Mouse (Mus musculus) layer of hippocampus, adult 2 months (tissue): Measurements from ENCODE around the gene Map4k3. TPM values are rescaled to one million over a fixed set of nuclear protein-coding genes. Genes with fewer than 3 reads are reported as not detected.
A peak's percentile ranks its signal among the peaks of the same experiment; 100 is the strongest.
"Not testable (repeated sequence)": the region's sequence is repeated elsewhere in the genome, so short reads cannot be mapped to it uniquely, and the experiment has no call there.

Experiments
- DNase-seq, 2 experiments: peaks; one replicate each; pipeline ENCODE4 v3.0.0; 2022; ENCODE audit warnings: low spot score in 2 of 2
- H3K27ac ChIP-seq: fragments of 200-600 bp; 2 replicates; pipeline ENCODE4 v1.8.1; 2022
- H3K4me3 ChIP-seq: fragments of 200-600 bp; 2 replicates; pipeline ENCODE4 v1.8.1; 2022; ENCODE audit warnings: mild to moderate bottlenecking
- CTCF ChIP-seq: fragments of 200-600 bp; conservative IDR thresholded peaks from 2 replicates; pipeline ENCODE4 v1.8.1; 2022; ENCODE audit warnings: antibody characterized with exemption, mild to moderate bottlenecking, moderate library complexity
- total RNA-seq, 2 experiments: library from RNA; stranded (reverse); gene quantifications; 2 replicates each; pipeline ENCODE4 v1.2.3; 2021

Gene Map4k3
- total RNA-seq, 2 experiments from 2014 or later = 92.9 to 94.1 TPM

- DNase-seq = no peak
- TF ChIP-seq CTCF = no peak
- H3K27ac ChIP-seq = peak within 1 kb of the TSS; percentile 82
- peak within 1 kb of the TSS; percentile 56 for H3K4me3 ChIP-seq
Measured at GRCm38 (mm10) chr17:80577639-80578038, 150.6 kb downstream of the Map4k3 start, which contains the start of gene Cdkl4. Gene Cdkl4, minus strand, starts transcription at chr17:80577813.

DNA sequence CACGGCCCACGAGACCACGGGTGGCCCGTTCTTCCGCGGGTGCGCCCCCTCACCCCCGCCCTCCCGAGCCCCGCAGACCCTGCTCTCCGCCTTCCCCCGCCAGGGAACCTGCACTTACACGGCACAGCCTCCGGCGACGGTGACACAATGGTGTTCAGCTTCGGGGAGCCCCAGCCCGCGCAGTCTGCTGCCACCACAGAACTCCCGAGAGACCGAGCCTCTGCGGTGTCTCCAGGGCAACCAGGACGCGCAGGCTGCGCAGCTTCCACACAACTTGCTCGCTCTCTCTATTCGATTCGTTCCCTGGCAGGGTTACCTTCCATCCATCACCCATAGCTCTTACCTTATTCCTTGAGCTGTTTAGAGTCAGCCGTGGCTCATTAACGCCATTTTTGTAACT is 151.1 kb downstream of the Map4k3 start:
- DNase-seq = peak; percentile 79
- Histone ChIP-seq H3K4me3 (peak overlapping the region; percentile 56), H3K27ac (peak overlapping the region; percentile 82)
- TF ChIP-seq CTCF = peak; percentile 21; the same call in 1 of the 2 replicates

DNA sequence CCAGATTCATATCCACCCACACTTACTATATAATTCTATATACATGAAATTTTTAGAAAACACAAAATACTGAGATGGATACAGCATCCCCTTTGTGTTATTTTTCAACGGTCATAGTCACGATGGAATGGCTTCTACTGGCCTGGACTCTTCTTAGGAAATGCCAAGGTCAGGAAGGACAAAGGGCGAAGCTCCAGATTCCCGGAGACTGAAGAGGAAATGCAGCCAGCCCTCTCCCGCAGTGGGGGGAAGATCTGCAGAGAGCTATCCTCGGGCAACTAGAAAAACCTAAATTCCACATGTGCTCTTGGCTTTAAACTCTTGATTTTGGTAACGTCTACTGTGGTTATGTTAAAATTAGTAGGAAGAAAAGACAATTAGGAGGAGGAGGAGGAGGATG is 153.3 kb downstream of the Map4k3 start:
- no peak for TF ChIP-seq CTCF
- H3K27ac ChIP-seq = no peak overlapping the region
- no peak for DNase-seq
- no peak overlapping the region for H3K4me3 ChIP-seq

GRCm38 (mm10) chr17:80574471-80574965 is 153.8 kb downstream of the Map4k3 start:
- no peak for TF ChIP-seq CTCF
- DNase-seq = no peak
- no peak overlapping the region for H3K4me3 ChIP-seq
- H3K27ac ChIP-seq = no peak overlapping the region

- no peak overlapping the region for H3K4me3 ChIP-seq
- TF ChIP-seq CTCF = no peak
- H3K27ac ChIP-seq = no peak overlapping the region
- DNase-seq = no peak
Measured at GRCm38 (mm10) chr17:80572187-80572935, 155.9 kb downstream of the Map4k3 start.

GRCm38 (mm10) chr17:80571460-80571859 is 156.8 kb downstream of the Map4k3 start:
- H3K4me3 ChIP-seq = no peak overlapping the region
- no peak overlapping the region for H3K27ac ChIP-seq
- TF ChIP-seq CTCF = no peak
- DNase-seq = no peak

GRCm38 (mm10) chr17:80569718-80570117 is 158.6 kb downstream of the Map4k3 start:
- not testable (repeated sequence) for H3K4me3 ChIP-seq, H3K27ac ChIP-seq, DNase-seq
- TF ChIP-seq CTCF = peak; percentile 58

DNA sequence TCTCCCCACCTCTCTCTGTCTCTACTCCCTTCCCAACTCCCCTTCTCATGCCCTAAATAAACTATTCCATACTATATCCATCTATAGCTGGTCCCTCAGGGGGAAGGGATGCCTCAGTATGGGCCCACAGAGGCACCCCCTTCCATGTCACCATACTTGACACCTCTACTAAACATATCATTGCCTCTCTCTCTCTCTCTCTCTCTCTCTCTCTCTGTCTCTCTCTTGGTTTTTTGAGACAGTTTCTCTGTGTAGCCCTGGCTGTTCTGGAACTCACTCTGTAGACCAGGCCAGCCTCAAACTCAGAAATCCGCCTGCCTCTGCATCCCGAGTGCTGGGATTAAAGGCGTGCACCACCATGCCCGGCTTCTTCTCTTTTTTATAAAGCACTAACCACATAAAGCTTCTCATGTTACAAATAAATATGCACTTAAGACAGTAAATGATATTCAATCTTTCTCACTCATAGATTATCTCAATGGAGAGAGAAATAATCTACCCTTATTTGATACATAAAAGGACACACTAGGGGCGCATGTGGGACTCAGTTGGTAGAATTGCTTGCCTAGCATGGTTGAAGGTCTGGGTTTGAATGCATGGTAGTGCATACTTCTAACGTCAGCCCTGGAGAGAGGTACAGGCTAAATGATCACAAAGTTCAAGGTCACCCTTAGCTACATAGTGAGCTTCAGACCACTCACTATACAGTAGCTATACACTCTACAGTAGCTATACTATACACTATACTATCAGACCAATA is 159.3 kb downstream of the Map4k3 start:
- Histone ChIP-seq H3K27ac (no peak overlapping the region), H3K4me3 (no peak overlapping the region)
- no peak for DNase-seq
- no peak for TF ChIP-seq CTCF

DNA sequence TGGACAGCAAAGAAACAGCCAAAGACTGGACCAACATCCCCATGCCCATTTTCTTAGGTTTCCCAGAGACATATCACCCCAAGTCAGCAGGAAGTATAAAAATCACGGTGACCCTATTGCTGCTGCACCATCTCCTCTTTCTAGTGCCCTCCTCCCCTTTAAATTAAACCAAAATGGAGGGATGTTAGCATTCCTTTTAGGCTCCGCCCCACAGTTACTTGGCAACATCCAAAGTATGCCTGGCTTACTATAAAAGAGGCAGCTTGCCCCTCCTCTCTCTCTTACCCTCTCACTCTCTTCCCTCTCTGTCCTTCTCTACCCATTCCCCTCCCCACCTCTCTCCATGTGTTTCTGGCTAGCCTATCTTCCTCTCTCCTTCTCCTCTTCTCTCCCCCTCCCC is 159.8 kb downstream of the Map4k3 start:
- DNase-seq = no peak
- Histone ChIP-seq H3K4me3 (no peak overlapping the region), H3K27ac (no peak overlapping the region)
- no peak for TF ChIP-seq CTCF

GRCm38 (mm10) chr17:80564611-80564924 is 163.7 kb downstream of the Map4k3 start:
- TF ChIP-seq CTCF = peak; percentile 77
- Histone ChIP-seq H3K4me3 (no peak overlapping the region), H3K27ac (no peak overlapping the region)
- peak; percentile 32 to 51 for DNase-seq

DNA sequence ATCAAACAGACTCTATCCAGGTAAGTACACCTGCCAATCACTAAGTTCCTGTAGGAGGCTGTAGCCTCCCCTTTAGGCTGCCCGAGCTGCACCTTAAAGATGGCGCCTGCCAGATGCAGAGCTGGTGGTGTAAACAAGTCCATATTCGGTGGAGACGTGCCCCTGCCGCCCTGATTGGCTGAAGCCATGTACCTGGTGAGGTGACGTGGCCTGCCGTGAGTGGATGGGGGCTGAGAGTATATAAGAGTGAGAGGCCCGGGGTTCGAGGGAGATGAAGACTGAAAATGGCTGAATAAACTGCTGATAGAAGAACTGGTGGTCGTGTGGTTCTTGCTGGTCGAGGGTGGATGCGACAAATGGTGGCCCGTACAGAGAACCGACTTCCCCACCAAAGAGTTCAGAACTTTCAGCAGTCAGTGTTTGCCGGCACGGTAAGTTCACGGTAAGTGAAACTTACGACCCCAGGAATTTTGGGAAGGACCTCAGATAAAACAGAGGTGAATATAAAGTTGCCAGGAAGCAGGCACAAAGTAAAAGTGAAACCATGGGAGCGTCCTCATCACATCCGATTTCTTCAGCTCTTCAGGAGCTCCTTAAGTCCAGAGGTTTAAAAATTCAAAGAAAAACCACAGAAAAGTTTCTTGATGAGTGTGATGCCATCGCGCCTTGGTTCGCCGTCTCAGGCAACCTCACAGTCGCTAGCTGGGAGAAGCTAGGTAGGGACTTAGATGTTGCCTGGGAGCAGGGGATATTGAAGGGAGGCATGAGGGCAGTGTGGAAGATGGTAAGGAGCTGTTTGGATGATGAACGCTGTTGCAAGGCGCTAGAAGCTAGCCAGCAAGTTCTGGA is 164.3 kb downstream of the Map4k3 start:
- not testable (repeated sequence) for DNase-seq, H3K4me3 ChIP-seq, H3K27ac ChIP-seq

DNA sequence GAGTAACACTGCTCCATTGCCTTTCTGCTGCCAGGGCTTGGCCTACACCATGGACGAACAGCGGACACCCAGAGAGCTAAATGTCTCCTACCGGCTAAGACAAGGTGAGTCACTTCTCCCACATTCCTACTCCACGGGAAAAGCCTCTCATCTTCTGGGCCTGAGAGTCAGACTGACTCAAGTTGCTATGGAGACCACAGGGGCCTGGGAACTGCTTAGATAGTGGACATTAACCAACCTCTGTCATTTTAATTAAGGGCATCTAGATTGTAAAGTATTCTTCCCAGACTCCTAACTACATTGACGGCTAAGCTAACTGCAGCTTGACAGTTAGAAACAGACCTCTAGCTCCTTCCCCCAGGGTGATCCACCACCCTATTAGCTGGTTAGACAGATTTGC is 165.5 kb downstream of the Map4k3 start:
- DNase-seq = no peak
- TF ChIP-seq CTCF = no peak
- Histone ChIP-seq H3K27ac (no peak overlapping the region), H3K4me3 (no peak overlapping the region)
